Mouse (Mus musculus): ENCODE measurements around the gene Pold1. TPM values are rescaled to one million over a fixed set of nuclear protein-coding genes. Genes with fewer than 3 reads are reported as not detected.

The Pold1 gene
- total RNA-seq (2021): 10 to 100 TPM; 11.9 to 14.0 TPM

DNA sequence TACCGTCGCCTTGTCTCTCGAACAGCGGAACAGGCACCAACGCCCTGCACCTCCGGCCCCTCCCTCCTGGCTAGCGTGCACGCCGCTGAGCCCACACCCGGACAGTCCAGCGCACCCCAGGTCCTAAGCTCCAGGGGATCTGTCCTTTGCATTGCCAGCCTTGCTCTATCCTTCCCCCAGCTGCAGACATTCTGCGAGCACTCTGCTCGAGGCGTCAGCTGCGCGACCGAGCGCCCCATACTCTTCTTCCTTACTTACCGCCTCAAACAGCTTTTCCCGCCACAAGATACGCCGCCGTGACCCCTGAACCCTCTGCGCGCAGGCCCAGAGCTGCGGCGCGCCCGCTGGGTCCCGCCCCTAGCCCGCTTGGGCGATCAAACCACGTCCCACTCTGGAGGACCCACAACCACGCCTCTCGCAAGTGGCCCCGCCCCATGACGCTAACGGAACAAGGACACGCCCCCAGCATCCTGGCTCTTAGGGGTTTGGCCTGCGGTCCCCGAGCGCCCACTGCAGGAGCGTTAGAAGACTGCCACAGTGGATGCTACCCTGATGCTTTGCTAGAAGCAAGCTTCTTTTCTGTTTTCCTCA lies at the start of gene Pold1:
Pold1 (minus strand) TSS at position 353 of the 591 bp plus-strand sequence.
- intact Hi-C loops (cut with DNase I): loop anchor here (1.0 kb wide), 1 partner anchor 25 kb away; no protein-coding TSS in a partner anchor

DNA sequence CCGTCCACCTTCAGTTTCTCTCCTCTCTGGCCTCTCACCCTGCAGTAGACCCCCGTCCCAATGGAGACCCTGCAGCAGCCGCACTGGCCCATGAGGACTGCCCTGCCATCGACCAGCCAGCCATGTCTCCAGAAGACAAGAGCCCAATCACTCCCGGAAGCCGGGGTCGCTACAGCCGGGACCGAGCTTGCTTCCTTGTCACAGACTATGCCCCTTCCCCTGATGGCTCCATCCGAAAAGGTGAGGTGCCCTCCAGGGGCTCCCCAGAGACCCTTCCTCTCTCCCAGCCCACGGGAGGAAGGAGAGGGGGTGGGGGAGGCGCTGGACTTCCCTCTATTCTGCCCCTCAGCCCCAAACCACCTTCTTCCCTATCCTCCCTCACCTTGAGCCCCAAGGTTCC lies 49.7 kb upstream of the Pold1 start:
- intact Hi-C loops (cut with DNase I): no loop called here
- no peak for DNase-seq

More for the DNA sequence above, at the start of gene Pold1:
- DNase-seq: peak; percentile 99 to 100

DNA sequence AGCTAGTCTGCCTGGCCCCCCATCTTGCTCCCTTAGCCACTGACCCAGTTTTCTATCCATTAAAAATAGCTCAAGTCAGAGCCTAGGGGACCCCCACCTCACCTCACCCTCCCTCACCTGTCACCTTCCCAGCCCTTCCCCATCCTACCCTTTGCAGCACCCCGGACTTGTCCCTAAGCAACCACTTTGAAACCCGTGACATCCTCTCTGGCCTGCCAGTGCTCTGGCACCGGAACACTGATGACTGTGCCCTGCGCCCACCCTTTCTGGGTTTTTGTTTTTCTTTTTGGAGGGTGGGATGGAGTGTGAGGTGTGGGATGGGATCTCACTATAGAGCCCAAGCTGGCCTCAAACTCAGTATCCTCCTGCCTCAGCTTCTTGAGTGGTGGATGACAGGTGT lies 49.0 kb upstream of the Pold1 start:
- DNase-seq: no peak

DNA sequence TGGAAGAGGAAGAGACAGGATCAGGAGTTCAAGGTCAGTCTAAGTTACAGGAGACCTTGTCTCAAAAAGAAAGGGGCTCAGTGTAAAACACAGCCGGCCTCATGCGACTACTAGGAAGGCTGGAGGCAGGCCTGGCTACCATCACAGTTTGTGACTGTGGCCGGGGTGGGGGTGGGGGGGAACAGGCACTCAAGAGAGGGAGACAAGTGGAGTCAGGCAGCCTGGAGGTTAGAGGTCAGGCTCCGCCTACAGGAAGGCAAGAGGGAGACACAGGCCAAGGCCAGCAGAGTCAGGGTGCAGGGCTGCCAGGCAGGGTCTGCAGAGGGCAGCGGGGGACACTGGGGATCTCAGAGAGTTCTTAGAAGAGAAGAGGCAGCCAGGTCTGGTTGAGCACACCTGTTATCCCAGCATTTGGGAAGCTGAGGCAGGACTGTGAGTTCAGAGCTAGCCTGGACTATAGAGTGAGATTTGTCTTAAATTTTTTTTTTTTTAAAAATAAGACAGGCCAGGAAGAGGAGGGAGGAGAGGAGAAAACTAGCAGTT lies 48.4 kb upstream of the Pold1 start:
- DNase-seq: no peak
- intact Hi-C loops (cut with DNase I): no loop called here

More for the DNA sequence above, 49.0 kb upstream of the Pold1 start:
- intact Hi-C loops (cut with DNase I): no loop called here

DNA sequence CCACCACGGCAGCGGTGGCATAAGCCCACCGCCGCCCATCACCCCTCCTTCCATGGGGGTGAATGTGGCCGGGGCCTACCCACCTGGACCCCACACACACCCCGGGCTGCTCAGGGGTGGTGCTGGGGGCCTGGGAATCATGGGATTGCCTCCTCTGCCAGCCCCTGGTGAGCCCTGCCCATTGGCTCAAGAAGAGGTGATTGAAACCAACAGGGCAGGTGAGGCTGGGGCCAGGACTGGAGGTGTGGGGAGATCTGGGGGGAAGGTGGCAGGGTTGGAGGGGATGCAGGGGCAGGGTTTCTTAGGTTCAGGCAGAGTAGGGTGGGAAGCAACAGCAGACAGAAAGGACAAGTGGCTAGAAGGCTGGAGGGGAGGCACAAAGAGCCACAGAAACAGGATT lies 47.4 kb upstream of the Pold1 start:
- intact Hi-C loops (cut with DNase I): no loop called here
- no peak for DNase-seq

DNA sequence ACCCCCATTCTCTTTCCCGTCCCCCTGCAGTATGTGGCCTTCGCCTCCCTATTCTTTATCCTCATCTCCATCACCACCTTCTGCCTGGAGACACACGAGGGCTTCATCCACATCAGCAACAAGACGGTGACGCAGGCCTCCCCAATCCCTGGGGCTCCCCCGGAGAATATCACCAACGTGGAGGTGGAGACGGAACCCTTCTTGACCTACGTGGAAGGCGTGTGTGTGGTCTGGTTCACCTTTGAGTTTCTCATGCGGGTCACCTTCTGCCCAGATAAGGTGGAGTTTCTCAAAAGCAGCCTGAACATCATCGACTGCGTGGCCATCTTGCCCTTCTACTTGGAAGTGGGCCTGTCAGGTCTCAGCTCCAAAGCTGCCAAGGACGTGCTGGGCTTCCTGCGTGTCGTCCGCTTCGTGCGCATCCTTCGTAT lies 46.5 kb upstream of the Pold1 start:
- DNase-seq: no peak
- intact Hi-C loops (cut with DNase I): no loop called here

DNA sequence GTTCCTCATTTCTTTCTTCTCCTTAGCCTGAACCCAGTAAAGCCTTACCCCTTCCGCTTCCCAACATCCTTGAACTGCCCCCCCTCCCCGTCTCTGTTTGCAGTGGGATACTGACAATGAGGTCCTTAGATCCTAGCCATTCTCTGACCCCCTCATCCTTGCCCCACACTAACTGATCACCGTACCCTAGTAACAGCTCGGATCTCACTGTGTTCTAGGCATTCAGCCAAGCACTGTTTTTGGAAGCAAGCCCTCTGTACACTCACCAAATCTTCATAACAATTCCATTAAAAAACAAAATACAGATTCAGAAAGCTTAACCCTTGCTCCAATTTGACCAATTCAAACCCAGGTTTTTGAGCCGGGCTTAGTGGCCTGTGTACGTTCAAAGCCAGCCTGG lies 45.6 kb upstream of the Pold1 start:
- intact Hi-C loops (cut with DNase I): no loop called here
- DNase-seq: no peak

DNA sequence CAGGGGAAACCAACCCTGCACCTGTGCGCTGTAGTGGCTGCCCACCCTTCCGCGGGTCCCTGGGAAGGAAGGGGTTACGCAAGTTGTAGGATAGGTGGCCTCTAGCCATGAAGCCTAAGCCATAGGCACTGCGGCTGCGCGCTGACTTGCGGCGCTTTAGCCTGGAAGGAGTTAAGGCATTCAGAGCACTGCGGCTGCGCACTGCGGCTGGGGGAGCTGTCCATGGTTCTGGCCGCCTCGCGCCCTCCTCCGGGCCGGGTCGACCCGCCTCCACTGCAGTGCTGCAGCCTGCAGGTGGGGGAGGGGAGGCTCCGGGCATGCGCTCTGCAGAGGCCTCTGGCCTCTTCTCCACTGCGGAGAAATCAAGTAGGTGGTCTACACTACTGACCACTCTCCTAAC lies 45.1 kb upstream of the Pold1 start:
- peak; percentile 75 to 79 for DNase-seq
- intact Hi-C loops (cut with DNase I): no loop called here

DNA sequence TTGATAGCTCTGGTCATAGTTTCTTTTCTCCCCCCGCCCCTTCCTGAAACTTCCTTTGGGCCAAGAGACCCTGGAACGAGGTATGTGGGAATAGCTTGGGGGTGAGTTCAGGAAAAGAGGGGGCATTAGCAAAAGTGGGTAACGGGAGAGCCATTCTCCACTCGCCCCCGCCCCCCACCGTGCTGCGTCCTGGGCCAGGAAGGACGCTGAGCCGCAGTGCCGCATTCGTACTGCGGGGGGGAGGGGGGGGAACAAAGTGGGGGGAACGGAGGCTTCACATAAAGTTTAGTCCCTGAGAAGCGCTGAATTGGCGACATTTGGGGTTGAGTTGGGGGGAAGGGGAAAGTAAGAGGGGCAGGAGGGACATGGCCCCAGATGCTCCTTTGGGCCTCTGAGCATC lies 44.4 kb upstream of the Pold1 start:
- no peak for DNase-seq
- intact Hi-C loops (cut with DNase I): no loop called here

DNA sequence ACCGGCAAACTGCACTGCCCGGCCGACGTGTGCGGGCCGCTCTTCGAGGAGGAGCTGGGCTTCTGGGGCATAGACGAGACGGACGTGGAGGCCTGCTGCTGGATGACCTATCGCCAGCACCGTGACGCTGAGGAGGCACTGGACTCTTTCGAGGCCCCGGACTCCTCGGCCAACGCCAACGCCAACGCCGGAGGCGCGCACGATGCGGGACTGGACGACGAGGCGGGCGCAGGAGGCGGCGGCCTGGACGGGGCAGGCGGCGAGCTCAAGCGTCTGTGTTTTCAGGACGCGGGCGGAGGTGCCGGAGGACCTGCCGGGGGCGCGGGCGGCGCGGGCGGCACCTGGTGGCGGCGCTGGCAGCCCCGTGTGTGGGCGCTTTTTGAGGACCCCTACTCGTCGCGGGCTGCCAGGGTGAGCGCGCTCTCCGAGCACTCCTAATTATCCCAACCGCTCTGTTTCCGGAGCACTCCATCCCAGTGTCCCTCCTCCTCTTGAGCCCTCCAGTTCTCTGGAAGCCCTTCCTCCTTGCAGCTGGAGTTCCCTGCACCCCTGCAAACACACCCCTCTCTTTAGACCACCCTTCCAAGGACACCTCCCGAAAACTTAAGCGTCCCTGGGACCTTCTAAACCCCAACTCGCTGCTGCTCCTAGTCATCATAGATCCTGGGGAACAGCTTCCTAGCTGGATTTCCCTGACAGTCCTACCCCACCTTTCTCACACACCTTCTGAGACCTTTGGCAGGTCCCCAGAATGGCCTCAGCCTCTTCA lies 42.9 kb upstream of the Pold1 start:
- intact Hi-C loops (cut with DNase I): no loop called here
- no peak for DNase-seq

DNA sequence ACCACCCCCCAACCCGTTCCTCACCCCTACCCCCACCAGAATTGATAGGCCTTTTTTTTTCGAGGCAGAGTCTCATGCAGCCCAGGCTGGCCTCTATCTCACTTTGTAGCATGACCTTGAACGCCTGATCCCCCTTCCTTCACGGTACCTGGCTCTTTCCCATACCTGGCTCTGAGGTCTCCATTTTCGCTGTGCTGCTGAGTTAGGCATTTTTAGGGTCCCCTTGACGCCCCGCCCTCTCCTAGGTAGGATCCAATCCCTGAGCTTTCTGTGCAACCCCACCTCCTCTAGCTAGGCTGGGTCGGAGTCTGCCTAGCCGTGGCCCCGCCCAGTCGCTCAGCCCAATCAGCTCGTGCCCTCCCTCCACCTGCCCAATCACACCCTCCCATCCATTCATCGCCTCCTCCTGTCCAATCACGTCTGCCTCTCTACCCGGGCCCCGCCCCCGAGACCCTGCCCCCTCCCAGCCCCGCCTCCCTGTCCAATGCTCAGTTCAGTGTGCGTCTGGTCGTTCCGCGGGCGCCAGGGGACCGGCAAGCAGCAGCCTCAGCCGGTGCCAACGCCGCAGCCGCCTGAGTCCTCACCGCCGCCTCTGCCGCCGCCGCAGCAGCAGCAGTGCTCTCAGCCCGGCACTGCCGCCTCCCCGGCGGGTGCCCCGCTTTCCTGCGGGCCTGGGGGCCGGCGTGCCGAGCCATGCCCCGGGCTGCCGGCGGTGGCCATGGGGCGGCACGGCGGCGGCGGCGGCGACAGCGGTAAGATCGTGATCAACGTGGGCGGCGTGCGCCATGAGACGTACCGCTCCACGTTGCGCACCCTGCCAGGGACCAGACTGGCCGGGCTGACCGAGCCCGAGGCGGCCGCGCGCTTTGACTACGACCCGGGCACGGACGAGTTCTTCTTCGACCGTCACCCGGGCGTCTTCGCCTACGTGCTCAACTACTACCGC lies 42.0 kb upstream of the Pold1 start, which contains the start of gene Kcnc3:
Kcnc3 (plus strand) TSS at position 263 of the 946 bp plus-strand sequence.
- intact Hi-C loops (cut with DNase I): no loop called here
- peak; percentile 54 to 65 for DNase-seq

DNA sequence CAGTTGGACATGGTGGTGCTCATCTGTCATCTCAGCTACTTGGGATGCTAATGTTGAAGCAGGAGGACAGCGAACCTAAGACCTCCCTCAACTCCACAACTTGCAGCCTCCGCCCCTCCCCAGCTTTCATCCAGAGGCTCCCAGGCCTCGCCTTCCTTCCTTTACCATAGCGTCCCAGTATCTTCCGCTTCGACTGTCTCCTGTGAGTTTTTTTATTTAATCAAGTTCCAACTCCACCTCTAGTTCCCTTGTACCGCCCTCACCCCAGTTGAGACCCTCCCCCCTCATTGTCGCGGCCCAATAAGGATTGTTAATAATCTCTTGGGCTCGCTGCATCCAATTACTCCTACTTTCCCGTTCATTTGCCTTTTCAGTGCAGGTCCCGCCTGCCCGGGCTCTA lies 41.3 kb upstream of the Pold1 start:
- no peak for DNase-seq
- intact Hi-C loops (cut with DNase I): no loop called here

DNA sequence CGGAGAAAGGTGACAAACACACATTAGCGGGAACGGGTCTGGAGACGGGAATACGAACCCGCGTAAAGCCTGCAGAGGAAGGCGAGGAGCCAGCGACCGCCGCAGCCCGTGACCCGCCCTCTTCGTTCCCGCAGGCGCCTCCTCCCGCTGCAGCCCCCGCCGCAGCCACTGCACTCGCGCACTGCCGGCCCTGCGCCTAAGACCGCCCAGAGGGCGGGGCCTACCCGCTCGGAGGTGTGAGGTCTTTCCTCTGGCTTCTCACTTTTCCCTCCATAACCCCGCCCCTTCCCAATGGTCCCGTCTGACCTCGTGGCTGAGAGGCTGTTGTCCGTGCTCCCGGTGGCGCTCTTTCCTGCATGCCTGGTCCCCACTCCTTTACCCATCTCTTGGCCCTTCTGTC lies 40.5 kb upstream of the Pold1 start:
- peak; percentile 51 to 58 for DNase-seq
- intact Hi-C loops (cut with DNase I): no loop called here

DNA sequence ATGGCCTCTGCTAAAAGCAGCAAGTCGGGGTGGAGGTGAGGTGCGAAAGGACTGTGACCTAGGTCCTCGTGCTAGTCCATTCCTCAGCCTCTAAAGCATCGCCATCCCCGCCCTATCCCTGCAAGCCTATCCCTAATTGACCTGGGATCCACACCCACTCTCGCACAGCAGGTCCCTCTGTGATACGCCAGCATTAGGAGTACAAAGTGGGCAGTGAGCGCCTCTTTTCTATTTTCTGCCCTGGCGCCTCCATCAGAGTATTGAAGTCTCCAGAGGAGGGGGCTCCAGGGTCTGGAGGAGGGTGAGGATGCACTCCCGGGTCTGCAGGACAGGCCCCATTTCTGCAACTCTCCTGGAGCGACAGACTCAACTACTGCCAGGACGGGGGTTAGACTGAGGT lies 39.7 kb upstream of the Pold1 start:
- DNase-seq: no peak
- intact Hi-C loops (cut with DNase I): no loop called here

DNA sequence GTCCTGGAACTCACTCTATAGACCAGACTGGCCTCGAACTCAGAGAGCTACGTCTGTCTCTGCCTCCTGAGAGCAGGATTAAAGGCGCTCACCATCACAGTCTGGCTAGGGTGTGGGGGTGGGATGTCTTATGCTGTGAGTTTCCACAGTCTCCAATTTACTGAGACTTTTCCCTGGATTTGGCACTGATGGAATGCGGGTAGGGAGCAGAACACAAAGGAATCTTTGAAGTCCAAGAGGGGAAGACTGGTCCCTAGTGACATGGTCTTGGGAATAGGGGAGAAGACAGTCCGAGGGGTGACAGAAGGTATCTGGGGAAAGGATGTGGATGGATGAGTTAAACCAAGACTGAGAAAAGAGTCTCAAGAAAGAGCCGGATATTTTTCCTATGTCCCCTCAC lies 39.0 kb upstream of the Pold1 start:
- no peak for DNase-seq
- intact Hi-C loops (cut with DNase I): no loop called here

DNA sequence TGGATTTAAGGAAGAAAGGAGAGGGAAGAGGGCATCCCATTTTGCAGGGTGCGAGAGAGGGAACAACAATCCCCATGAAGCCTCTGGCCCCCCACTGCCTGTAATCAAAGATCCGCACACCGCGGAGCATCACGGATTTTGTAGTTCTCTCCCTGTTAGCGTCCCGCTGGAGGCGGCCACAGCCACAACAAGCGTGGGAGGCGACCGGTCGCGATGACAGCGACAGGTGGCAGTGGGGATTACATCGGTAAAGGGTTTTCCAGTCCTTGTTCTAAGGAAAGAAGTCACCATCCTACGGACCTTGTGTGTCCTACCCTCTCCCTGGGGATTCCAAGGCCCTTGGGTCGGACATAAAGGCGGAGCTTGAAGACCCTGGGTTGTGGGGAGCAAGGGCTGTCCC lies 38.3 kb upstream of the Pold1 start:
- intact Hi-C loops (cut with DNase I): no loop called here
- DNase-seq: peak in 1 of 2 experiments; percentile 7

DNA sequence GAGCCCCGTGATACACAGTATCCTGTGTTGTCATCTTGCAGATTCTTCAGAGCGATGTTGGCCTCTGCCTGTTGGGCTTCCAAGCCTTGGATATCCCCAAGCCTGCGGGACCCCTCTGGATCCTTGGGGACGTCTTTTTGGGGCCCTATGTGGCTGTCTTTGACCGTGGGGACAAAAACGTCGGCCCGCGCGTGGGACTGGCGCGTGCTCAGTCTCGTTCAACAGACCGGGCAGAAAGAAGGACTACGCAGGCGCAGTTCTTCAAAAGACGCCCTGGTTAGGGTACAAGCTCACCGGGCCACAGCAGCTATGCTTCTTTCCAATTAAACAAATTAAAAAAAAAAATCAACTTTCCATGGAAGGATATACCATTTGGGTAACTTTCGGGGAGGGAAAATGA lies 37.9 kb upstream of the Pold1 start:
- no peak for DNase-seq
- intact Hi-C loops (cut with DNase I): no loop called here

DNA sequence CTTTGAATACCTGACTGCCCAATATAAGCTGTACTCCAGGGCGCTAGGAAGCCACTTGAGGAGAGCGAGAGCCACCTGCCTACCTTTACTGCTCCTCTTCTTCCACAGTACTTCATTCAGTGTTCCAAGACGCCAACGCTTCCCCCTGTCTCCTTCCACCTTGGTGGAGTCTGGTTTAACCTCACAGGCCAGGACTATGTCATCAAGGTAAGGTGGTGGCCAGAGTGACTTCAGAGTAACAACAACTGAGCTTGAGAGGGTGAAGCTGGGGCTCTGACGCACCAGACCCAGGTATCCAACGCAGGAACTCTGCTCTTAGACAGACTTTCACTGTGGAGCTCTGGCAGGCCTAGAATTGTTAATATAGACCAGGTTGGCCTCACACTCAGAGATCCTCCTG lies 37.0 kb upstream of the Pold1 start:
- DNase-seq: no peak
- intact Hi-C loops (cut with DNase I): no loop called here

DNA sequence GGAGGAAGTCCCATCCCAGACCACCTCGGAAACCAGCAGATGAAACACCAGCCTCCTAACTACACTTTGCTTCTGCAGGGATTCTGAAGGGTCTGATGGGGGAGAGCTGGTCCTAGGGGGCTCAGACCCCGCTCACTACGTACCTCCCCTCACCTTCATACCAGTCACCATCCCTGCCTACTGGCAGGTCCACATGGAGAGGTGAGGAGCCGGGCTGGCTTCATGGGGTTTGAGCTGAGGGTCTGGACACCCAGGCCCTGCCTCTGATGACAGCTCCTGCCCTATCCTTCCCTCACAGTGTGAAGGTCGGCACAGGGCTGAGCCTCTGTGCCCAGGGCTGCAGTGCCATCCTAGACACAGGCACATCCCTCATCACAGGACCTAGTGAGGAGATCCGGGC lies 36.3 kb upstream of the Pold1 start:
- DNase-seq: no peak
- intact Hi-C loops (cut with DNase I): no loop called here

DNA sequence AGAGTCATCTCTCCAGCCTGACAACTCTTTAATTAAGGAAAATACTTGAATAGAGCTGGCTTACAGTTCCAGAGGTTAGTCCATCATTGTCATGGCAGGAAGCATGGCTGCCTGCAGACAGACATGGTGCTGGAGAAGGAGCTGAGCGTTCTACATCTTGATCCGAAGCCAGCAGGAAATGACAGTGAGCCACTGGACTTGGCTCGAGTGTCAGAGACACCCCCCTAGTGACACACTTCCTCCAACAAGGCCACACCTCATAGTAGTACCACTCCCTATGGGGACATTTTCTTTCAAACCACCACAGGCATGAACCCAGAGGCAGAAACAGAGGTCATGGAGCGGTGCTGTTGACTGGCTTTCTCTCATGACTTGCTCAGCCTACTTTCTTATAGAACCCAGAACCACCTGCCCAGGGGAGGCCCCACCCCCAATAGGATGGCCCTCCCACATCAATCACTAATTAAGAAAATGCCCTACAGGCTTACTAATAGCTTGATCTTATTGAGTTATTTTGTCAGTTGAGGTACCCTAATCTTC lies 35.7 kb upstream of the Pold1 start:
- intact Hi-C loops (cut with DNase I): no loop called here
- DNase-seq: no peak

DNA sequence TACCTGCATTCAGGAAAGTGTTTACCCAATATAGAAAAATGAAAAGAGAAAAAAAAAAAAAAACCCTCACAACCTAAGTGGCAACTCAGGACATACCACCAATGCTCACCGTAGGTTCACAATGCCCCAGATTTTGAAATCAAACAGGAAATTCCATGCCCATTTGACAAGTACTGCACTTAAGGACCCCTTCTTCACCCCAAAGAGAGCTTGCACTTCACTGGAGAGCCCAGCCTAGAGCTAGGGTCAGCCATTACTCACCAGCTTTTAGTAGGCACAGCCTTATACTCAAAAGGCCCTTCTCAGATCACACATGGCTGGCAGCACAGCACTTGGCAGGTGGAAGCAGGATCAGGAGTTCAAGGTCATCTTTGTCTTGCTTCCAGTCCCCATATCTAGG lies 34.5 kb upstream of the Pold1 start:
- no peak for DNase-seq
- intact Hi-C loops (cut with DNase I): no loop called here

Measured in heart, postnatal 36 days (tissue).